Mouse (Mus musculus) liver, embryonic 11.5 days (tissue): ENCODE results near the gene Naif1. TPM values are rescaled to one million over a fixed set of nuclear protein-coding genes. Genes with fewer than 3 reads are reported as not detected.

Source experiments
- ATAC-seq: fragments of 200-750 bp; cut with Nextera tagmentation; replicated peaks from 2 replicates; pipeline ENCODE4 v1.8.0; 2017; ENCODE audit warnings: moderate number of reproducible peaks, mild to moderate bottlenecking, moderate TSS enrichment, moderate library complexity; ENCODE audit not compliant: low FRiP score
- DNase-seq: peaks from one replicate; pipeline ENCODE4 v3.0.0-alpha.2; 2017; ENCODE audit warnings: low spot score
- H3K27ac ChIP-seq: fragments of 300-500 bp; sonication (generic); 2 replicates; pipeline ENCODE4 v1.5.1; 2014; ENCODE audit warnings: mild to moderate bottlenecking, low read depth, low read length, control low read depth
- H3K27me3 ChIP-seq: fragments of 300-500 bp; sonication (generic); replicated peaks from 2 replicates; pipeline ENCODE4 v1.6.1; 2014; ENCODE audit warnings: low read length, mixed read lengths; ENCODE audit not compliant: control insufficient read depth, insufficient read depth
- H3K36me3 ChIP-seq: fragments of 300-500 bp; sonication (generic); 2 replicates; pipeline ENCODE4 v1.6.1; 2014; ENCODE audit warnings: mild to moderate bottlenecking, low read length, moderate library complexity, mixed read lengths; ENCODE audit not compliant: control insufficient read depth, insufficient read depth
- H3K4me1 ChIP-seq: fragments of 300-500 bp; sonication (generic); replicated peaks from 2 replicates; pipeline ENCODE4 v1.6.1; 2014; ENCODE audit warnings: low read length, mixed read lengths; ENCODE audit not compliant: control insufficient read depth, insufficient read depth
- H3K4me2 ChIP-seq: fragments of 300-500 bp; sonication (generic); 2 replicates; pipeline ENCODE4 v1.6.1; 2014; ENCODE audit warnings: mild to moderate bottlenecking, control low read depth, moderate library complexity
- H3K4me3 ChIP-seq: fragments of 300-500 bp; sonication (generic); 2 replicates; pipeline ENCODE4 v1.5.1; 2014; ENCODE audit warnings: low read depth, low read length, control low read depth
- H3K9ac ChIP-seq: fragments of 300-500 bp; sonication (generic); 2 replicates; pipeline ENCODE4 v1.6.1; 2014; ENCODE audit warnings: low read depth, low read length, control low read depth
- H3K9me3 ChIP-seq: fragments of 300-500 bp; sonication (generic); 2 replicates; pipeline ENCODE4 v1.6.1; 2016; ENCODE audit warnings: low read length, inconsistent platforms, mixed read lengths; ENCODE audit not compliant: control insufficient read depth
- WGBS: fragments of 180-500 bp; shearing (Covaris S2); extraction: QIAGEN DNeasy Blood & Tissue Kit; methylation state at CpG from one replicate; pipeline ENCODE4 v1.1.7; 2014; 5-methylcytosine and 5-hydroxymethylcytosine counted together
- polyA plus RNA-seq: library from polyadenylated mRNA; unstranded; fragments of >200 nt; fragmentation: Nextera tagmentation; extraction: Ambion mirVana; gene quantifications from 2 replicates; pipeline ENCODE4 v1.2.1, GENCODE M21; 2014

The Naif1 gene
- polyA plus RNA-seq, 1 experiment from 2014 or later, result 5.4 TPM

DNA sequence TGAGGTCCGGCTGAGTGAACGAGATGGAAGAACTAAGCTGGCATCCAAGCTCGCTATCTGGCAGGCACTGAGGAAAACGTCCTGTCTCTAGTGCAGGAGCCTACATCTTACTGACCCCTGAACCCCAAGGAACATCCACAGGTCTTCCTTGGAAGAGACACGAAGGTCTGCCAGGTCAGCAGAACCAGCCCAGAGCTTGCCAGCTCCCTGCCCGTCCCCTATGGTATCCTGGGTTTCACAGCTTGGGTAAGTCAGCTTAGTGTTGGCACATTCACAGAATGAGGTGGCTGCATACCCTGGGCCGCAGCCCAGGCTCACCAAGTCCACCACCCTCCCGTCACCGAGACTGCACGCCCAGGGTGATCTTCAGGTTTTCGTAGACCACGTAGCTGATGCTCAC is 34.5 kb upstream of the Naif1 start:
- H3K36me3 ChIP-seq, result peaks cover 34% of the 10 kb centered on the region
- H3K4me1 ChIP-seq, result peaks cover 4% of the 10 kb centered on the region; the same call in 1 of the 2 replicates
- 92% methylated on average over 12 of the region's 12 CpGs for WGBS
- no peak for DNase-seq
- no peak overlapping the region for H3K4me3 ChIP-seq
- no peak overlapping the region for H3K4me2 ChIP-seq
- H3K9me3 ChIP-seq, result no peaks in the 10 kb centered on the region
- H3K27ac ChIP-seq, result no peak overlapping the region
- ATAC-seq, result no peak
- H3K27me3 ChIP-seq, result no peaks in the 10 kb centered on the region
- H3K9ac ChIP-seq, result no peak overlapping the region

- peaks cover 4% of the 10 kb centered on the region; the same call in 1 of the 2 replicates for H3K4me1 ChIP-seq
- no peak overlapping the region for H3K4me3 ChIP-seq
- ATAC-seq (no peak), DNase-seq (no peak)
- H3K4me2 ChIP-seq, result no peak overlapping the region
- no peaks in the 10 kb centered on the region for H3K27me3 ChIP-seq
- WGBS, result 87% methylated on average over 2 of the region's 2 CpGs
- no peaks in the 10 kb centered on the region for H3K9me3 ChIP-seq
- H3K27ac ChIP-seq, result no peak overlapping the region
- peaks cover 34% of the 10 kb centered on the region for H3K36me3 ChIP-seq
- no peak overlapping the region for H3K9ac ChIP-seq
Observed at GRCm38 (mm10) chr2:32416556-32416955, 33.7 kb upstream of the Naif1 start.

GRCm38 (mm10) chr2:32417486-32417885 is 32.8 kb upstream of the Naif1 start:
- Histone ChIP-seq H3K36me3 (peaks cover 34% of the 10 kb centered on the region), H3K4me3 (no peak overlapping the region), H3K4me1 (peaks cover 10% of the 10 kb centered on the region), H3K4me2 (no peak overlapping the region), H3K27ac (no peak overlapping the region), H3K27me3 (no peaks in the 10 kb centered on the region), H3K9me3 (no peaks in the 10 kb centered on the region), H3K9ac (no peak overlapping the region)
- DNase-seq (no peak), ATAC-seq (no peak)
- 80% methylated on average over 8 of the region's 8 CpGs for WGBS

GRCm38 (mm10) chr2:32418430-32419151 is 31.7 kb upstream of the Naif1 start:
- no peaks in the 10 kb centered on the region for H3K27me3 ChIP-seq
- no peak overlapping the region for H3K9ac ChIP-seq
- peaks cover 34% of the 10 kb centered on the region for H3K36me3 ChIP-seq
- no peaks in the 10 kb centered on the region for H3K9me3 ChIP-seq
- ATAC-seq, result no peak
- DNase-seq, result no peak
- WGBS, result 76% methylated on average over 12 of the region's 12 CpGs
- H3K4me1 ChIP-seq, result peaks cover 21% of the 10 kb centered on the region
- no peak overlapping the region for H3K4me2 ChIP-seq
- H3K27ac ChIP-seq, result no peak overlapping the region
- no peak overlapping the region for H3K4me3 ChIP-seq

DNA sequence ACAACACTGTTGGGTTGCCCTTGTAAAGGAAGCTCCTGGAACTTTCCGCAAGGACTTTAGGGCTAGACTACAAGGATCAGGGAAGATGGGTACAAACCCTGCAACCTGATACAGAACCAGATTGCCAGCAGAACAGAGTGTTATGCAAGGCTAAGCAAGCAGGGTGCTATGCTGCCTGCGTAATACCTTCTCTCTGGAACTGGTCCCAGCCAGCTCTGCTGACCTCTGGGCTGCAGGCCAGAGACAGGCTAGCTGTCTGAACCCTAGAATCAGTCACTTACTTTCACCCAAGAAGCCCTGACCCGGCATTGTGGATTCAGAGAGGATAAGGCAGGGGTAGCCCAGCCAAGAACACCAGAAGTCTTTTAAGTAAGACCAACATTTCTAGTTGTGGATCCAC is 30.9 kb upstream of the Naif1 start:
- Histone ChIP-seq H3K9me3 (no peaks in the 10 kb centered on the region), H3K4me2 (no peak overlapping the region), H3K4me3 (no peak overlapping the region), H3K36me3 (peaks cover 31% of the 10 kb centered on the region), H3K9ac (no peak overlapping the region), H3K27ac (no peak overlapping the region), H3K27me3 (no peaks in the 10 kb centered on the region), H3K4me1 (peaks cover 27% of the 10 kb centered on the region)
- WGBS, result 90% methylated on average over 3 of the region's 3 CpGs
- ATAC-seq (no peak), DNase-seq (no peak)

- Histone ChIP-seq H3K4me1 (peaks cover 35% of the 10 kb centered on the region), H3K4me2 (no peak overlapping the region), H3K4me3 (no peak overlapping the region), H3K27ac (no peak overlapping the region), H3K9ac (no peak overlapping the region), H3K27me3 (no peaks in the 10 kb centered on the region), H3K9me3 (no peaks in the 10 kb centered on the region), H3K36me3 (peaks cover 30% of the 10 kb centered on the region)
- no peak for DNase-seq
- 88% methylated on average over 12 of the region's 12 CpGs for WGBS
- no peak for ATAC-seq
Observed at GRCm38 (mm10) chr2:32420066-32420608, 30.1 kb upstream of the Naif1 start.

DNA sequence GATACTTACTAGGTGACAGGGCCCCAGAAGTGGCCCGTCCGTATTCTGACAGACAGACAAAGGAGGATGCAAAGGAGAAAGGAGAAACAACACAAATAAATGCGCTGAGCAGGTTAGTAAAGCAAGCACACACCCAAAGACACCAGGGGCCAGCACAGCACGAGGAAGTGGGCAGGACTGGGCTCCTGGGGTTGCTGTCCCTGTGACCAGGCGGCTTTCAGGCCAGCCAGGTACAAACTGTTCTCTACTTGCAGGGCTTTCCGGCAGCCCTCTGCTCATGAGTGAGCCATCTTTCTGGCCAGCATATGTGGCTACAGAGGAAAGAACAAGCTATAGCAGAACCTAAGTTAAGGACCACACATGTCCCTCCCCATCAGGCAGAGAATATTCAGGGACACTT is 29.6 kb upstream of the Naif1 start:
- no peak overlapping the region for H3K27ac ChIP-seq
- no peak for DNase-seq
- H3K4me1 ChIP-seq, result peaks cover 40% of the 10 kb centered on the region
- no peak overlapping the region for H3K4me3 ChIP-seq
- H3K36me3 ChIP-seq, result peaks cover 28% of the 10 kb centered on the region
- no peak overlapping the region for H3K9ac ChIP-seq
- H3K9me3 ChIP-seq, result no peaks in the 10 kb centered on the region
- ATAC-seq, result no peak
- H3K27me3 ChIP-seq, result no peaks in the 10 kb centered on the region
- WGBS, result 85% methylated on average over 6 of the region's 6 CpGs
- H3K4me2 ChIP-seq, result no peak overlapping the region

DNA sequence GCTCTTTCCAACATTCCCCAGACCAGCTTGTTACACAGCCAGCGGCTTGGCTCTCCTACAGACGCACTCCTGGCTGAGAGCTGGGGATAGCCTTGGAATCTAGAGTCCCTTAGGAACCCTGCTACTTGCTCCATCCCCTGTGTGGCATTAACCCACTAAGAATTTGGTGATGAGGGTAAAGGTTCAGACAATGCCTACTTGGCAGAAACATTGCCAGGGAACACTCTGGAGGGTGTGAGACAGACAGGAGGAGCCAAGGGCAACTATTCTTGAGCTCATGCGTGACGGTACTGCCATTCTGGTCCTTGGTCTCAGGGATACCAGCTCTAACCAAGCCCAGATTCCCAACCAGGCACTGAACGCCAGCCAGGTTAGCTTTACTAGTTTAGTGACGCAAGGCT is 28.4 kb upstream of the Naif1 start:
- WGBS, result 90% methylated on average over 6 of the region's 6 CpGs
- DNase-seq, result no peak
- H3K27ac ChIP-seq, result no peak overlapping the region
- H3K9ac ChIP-seq, result no peak overlapping the region
- no peaks in the 10 kb centered on the region for H3K27me3 ChIP-seq
- H3K36me3 ChIP-seq, result peaks cover 19% of the 10 kb centered on the region
- H3K4me3 ChIP-seq, result no peak overlapping the region
- no peak overlapping the region for H3K4me2 ChIP-seq
- H3K4me1 ChIP-seq, result peaks cover 40% of the 10 kb centered on the region
- no peak for ATAC-seq
- H3K9me3 ChIP-seq, result no peaks in the 10 kb centered on the region
